Mouse (Mus musculus): Measurements from ENCODE around the gene Trmt44.

DNA sequence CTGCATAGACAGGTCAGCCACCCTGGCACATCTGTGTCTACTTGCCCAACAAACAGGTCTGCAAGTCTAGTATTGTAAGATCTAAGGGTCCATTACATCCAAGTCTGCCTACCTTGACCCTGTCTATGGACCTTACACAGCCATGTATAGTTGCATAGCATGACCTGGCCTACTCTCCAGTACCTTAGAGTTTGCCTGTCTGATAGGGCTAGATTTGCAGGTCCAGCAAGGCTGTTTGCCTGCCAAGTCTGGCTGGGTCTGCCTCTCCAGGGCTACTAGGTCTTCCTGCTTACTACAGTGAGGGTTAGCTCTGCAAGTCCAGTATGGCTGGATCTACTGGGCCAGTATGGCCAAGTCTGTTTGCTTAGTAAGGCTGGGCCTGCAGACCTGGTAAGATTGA is 49.0 kb upstream of the Trmt44 start:
- no peak for TF ChIP-seq POLR2A (IDR thresholded peaks at IDR 0.05; ENCODE audit: extremely low read depth, insufficient read depth, low read length)
- no peak for TF ChIP-seq CTCF (IDR thresholded peaks at IDR 0.05; ENCODE audit: low read depth, low read length)
